Mouse (Mus musculus): ENCODE measurements around the gene Mcf2. TPM values are rescaled to one million over a fixed set of nuclear protein-coding genes. Genes with fewer than 3 reads are reported as not detected.

The Mcf2 gene
- 0.32 TPM in 1 of 2 replicates, not detected in the other for polyA plus RNA-seq (2014; fragmentation: Nextera tagmentation; extraction: Ambion mirVana)

GRCm38 (mm10) chrX:60178744-60179458 is at the start of gene Mcf2:
Gene Mcf2 (minus strand): TSS chrX:60179089.
- H3K36me3 ChIP-seq (ENCODE audit: control insufficient read depth, insufficient read depth, low read length): no peaks in the 10 kb centered on the region
- no peak within 1 kb of the TSS for H3K27ac ChIP-seq (ENCODE audit: low read length)
- 16% methylated on average over 28 of the region's 28 CpGs for WGBS
- H3K9ac ChIP-seq (replicated peaks; ENCODE audit: low read depth, low read length): no peak within 1 kb of the TSS
- H3K9me3 ChIP-seq (ENCODE audit: control insufficient read depth, low read depth, low read length): no peaks in the 10 kb centered on the region
- H3K4me3 ChIP-seq (ENCODE audit: low read depth, low read length): peak within 1 kb of the TSS; percentile 23
- H3K27me3 ChIP-seq (ENCODE audit: control insufficient read depth, insufficient read depth, low read length): no peaks in the 10 kb centered on the region
- no peaks in the 10 kb centered on the region for H3K4me1 ChIP-seq (ENCODE audit: control insufficient read depth, insufficient read depth, low read length)
- peak within 1 kb of the TSS; percentile 54 for H3K4me2 ChIP-seq (replicated peaks; ENCODE audit: low read depth, low read length)
- ATAC-seq (ENCODE audit: insufficient number of reproducible peaks, insufficient read depth, low FRiP score, low read depth): peak; percentile 33; the same call in 1 of the 2 replicates

DNA sequence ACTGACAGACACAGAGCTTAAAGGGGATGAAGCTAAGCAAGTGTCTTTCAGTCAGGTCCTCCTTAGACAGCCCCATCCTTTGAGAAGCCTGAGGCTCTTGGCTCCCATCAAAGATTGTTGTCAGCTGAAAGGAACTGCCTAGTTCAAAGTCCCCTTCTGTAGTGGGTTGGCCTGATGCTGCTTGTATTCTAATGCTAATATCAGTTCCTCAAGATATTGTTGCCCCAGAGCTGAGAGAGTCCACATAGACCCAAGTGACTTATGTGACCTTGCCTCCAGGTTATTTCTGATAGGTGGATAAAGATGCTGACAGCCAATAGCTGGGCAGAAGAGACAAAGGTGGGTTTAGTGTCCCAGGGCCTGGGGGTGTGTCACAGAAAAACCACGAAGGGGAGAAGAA is 8.8 kb upstream of the Mcf2 start:
- Histone ChIP-seq H3K36me3 (ENCODE audit: control insufficient read depth, insufficient read depth, low read length) (no peaks in the 10 kb centered on the region), H3K4me3 (ENCODE audit: low read depth, low read length) (no peak overlapping the region), H3K27ac (ENCODE audit: low read length) (no peak overlapping the region), H3K27me3 (ENCODE audit: control insufficient read depth, insufficient read depth, low read length) (no peaks in the 10 kb centered on the region), H3K9ac (replicated peaks; ENCODE audit: low read depth, low read length) (no peak overlapping the region), H3K4me1 (ENCODE audit: control insufficient read depth, insufficient read depth, low read length) (no peaks in the 10 kb centered on the region), H3K9me3 (ENCODE audit: control insufficient read depth, low read depth, low read length) (no peaks in the 10 kb centered on the region), H3K4me2 (replicated peaks; ENCODE audit: low read depth, low read length) (no peak overlapping the region)
- 30% methylated on average over 1 of the region's 1 CpGs for WGBS
- no peak for ATAC-seq (ENCODE audit: insufficient number of reproducible peaks, insufficient read depth, low FRiP score, low read depth)

- Histone ChIP-seq H3K36me3 (ENCODE audit: control insufficient read depth, insufficient read depth, low read length) (no peaks in the 10 kb centered on the region), H3K4me3 (ENCODE audit: low read depth, low read length) (no peak overlapping the region), H3K9me3 (ENCODE audit: control insufficient read depth, low read depth, low read length) (no peaks in the 10 kb centered on the region), H3K27me3 (ENCODE audit: control insufficient read depth, insufficient read depth, low read length) (no peaks in the 10 kb centered on the region), H3K27ac (ENCODE audit: low read length) (no peak overlapping the region), H3K4me1 (ENCODE audit: control insufficient read depth, insufficient read depth, low read length) (no peaks in the 10 kb centered on the region), H3K9ac (replicated peaks; ENCODE audit: low read depth, low read length) (no peak overlapping the region), H3K4me2 (replicated peaks; ENCODE audit: low read depth, low read length) (no peak overlapping the region)
- 59% methylated on average over 3 of the region's 3 CpGs for WGBS
- no peak for ATAC-seq (ENCODE audit: insufficient number of reproducible peaks, insufficient read depth, low FRiP score, low read depth)
Observed at GRCm38 (mm10) chrX:60182611-60183010, 3.7 kb upstream of the Mcf2 start.

DNA sequence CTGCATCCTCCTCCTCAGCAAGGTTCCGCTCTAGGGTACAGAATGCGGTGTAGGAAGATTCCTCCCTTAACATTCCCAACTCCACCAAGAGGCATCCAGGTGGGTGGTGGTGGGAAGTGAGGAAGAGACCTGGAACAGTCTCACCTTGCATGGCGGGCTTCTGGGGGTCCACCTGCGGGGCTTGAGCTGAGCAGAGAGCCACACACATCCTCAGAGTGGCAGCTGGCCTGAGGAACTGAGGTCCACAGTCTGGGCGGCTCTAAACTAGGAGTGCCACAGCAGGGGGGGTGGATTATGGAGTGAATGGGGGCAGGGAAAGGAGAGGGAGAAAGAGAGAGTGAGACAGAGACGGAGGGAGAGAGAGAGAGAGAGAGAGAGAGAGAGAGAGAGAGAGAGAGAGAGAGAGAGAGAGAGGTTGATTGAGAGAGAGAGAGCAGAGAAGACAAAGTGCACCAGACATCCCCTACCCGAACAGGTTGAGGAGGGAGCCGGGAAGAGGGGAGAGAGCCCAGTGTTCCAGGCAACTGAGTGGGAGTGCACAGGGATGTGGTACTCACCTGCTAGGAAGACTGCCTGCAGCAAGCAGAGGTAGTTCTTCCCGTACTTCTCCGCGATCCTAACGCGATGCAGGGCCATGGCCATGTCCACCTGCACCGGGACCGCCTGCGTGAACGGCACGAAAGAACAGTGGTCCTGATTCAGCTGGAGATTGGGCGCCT is 705 bp downstream of the Mcf2 start:
- Histone ChIP-seq H3K27me3 (ENCODE audit: control insufficient read depth, insufficient read depth, low read length) (no peaks in the 10 kb centered on the region), H3K4me2 (replicated peaks; ENCODE audit: low read depth, low read length) (peak overlapping the region; percentile 54), H3K9ac (replicated peaks; ENCODE audit: low read depth, low read length) (no peak overlapping the region), H3K4me1 (ENCODE audit: control insufficient read depth, insufficient read depth, low read length) (no peaks in the 10 kb centered on the region), H3K4me3 (ENCODE audit: low read depth, low read length) (peak overlapping the region; percentile 23), H3K9me3 (ENCODE audit: control insufficient read depth, low read depth, low read length) (no peaks in the 10 kb centered on the region), H3K27ac (ENCODE audit: low read length) (no peak overlapping the region), H3K36me3 (ENCODE audit: control insufficient read depth, insufficient read depth, low read length) (no peaks in the 10 kb centered on the region)
- 18% methylated on average over 19 of the region's 19 CpGs for WGBS
- ATAC-seq (ENCODE audit: insufficient number of reproducible peaks, insufficient read depth, low FRiP score, low read depth): no peak

DNA sequence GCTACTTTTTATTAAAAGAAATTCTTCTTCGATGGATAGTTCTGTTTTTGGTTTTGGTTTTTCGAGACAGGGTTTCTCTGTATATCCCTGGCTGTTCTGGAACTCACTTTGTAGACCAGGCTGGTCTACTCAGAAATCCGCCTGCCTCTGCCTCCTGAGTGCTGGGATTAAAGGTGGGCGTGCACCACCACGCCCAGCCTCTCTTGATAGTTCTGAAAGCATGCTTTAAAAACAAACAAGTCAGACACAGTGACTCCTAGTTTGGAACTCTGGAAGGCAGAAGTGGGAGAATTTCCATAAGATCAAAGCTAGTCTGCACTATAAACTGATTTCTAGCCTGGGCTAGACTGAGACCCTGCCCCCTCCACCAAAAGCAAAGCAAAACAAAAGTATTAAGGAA is 8.8 kb downstream of the Mcf2 start:
- no peak overlapping the region for H3K4me2 ChIP-seq (replicated peaks; ENCODE audit: low read depth, low read length)
- no peak overlapping the region for H3K4me3 ChIP-seq (ENCODE audit: low read depth, low read length)
- no peaks in the 10 kb centered on the region for H3K27me3 ChIP-seq (ENCODE audit: control insufficient read depth, insufficient read depth, low read length)
- no peaks in the 10 kb centered on the region for H3K4me1 ChIP-seq (ENCODE audit: control insufficient read depth, insufficient read depth, low read length)
- no peak for ATAC-seq (ENCODE audit: insufficient number of reproducible peaks, insufficient read depth, low FRiP score, low read depth)
- no peak overlapping the region for H3K27ac ChIP-seq (ENCODE audit: low read length)
- no peaks in the 10 kb centered on the region for H3K36me3 ChIP-seq (ENCODE audit: control insufficient read depth, insufficient read depth, low read length)
- no peak overlapping the region for H3K9ac ChIP-seq (replicated peaks; ENCODE audit: low read depth, low read length)
- WGBS: 88% methylated on average over 5 of the region's 5 CpGs
- no peaks in the 10 kb centered on the region for H3K9me3 ChIP-seq (ENCODE audit: control insufficient read depth, low read depth, low read length)

DNA sequence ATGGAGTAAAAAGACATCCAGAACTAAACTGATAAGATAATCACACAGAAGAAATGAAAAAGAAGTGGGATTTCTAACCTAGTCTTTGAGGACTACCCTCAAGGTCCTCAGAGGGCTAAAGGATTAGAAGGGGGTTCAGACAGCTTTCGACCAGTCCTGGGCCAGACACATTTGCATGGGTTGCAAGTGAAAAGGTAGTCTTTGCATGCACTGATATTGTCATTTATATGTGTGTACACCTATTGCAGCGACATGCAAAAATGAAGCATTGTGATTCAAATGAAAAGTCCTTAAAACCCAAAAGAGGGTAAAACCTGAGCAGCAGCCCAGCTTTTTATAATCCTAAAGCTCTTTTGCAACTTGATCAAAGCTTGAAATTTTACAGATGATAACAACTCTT is 9.4 kb downstream of the Mcf2 start:
- H3K4me1 ChIP-seq (ENCODE audit: control insufficient read depth, insufficient read depth, low read length): no peaks in the 10 kb centered on the region
- H3K4me2 ChIP-seq (replicated peaks; ENCODE audit: low read depth, low read length): no peak overlapping the region
- no peaks in the 10 kb centered on the region for H3K36me3 ChIP-seq (ENCODE audit: control insufficient read depth, insufficient read depth, low read length)
- no peaks in the 10 kb centered on the region for H3K27me3 ChIP-seq (ENCODE audit: control insufficient read depth, insufficient read depth, low read length)
- no peak overlapping the region for H3K9ac ChIP-seq (replicated peaks; ENCODE audit: low read depth, low read length)
- no peak for ATAC-seq (ENCODE audit: insufficient number of reproducible peaks, insufficient read depth, low FRiP score, low read depth)
- 73% methylated on average over 2 of the region's 2 CpGs for WGBS
- H3K9me3 ChIP-seq (ENCODE audit: control insufficient read depth, low read depth, low read length): no peaks in the 10 kb centered on the region
- no peak overlapping the region for H3K4me3 ChIP-seq (ENCODE audit: low read depth, low read length)
- H3K27ac ChIP-seq (ENCODE audit: low read length): no peak overlapping the region

GRCm38 (mm10) chrX:60168796-60169195 is 10.1 kb downstream of the Mcf2 start:
- H3K4me1 ChIP-seq (ENCODE audit: control insufficient read depth, insufficient read depth, low read length): no peaks in the 10 kb centered on the region
- H3K9me3 ChIP-seq (ENCODE audit: control insufficient read depth, low read depth, low read length): no peaks in the 10 kb centered on the region
- no peak overlapping the region for H3K4me3 ChIP-seq (ENCODE audit: low read depth, low read length)
- H3K27ac ChIP-seq (ENCODE audit: low read length): no peak overlapping the region
- 66% methylated on average over 2 of the region's 2 CpGs for WGBS
- H3K36me3 ChIP-seq (ENCODE audit: control insufficient read depth, insufficient read depth, low read length): no peaks in the 10 kb centered on the region
- no peak overlapping the region for H3K9ac ChIP-seq (replicated peaks; ENCODE audit: low read depth, low read length)
- no peak overlapping the region for H3K4me2 ChIP-seq (replicated peaks; ENCODE audit: low read depth, low read length)
- H3K27me3 ChIP-seq (ENCODE audit: control insufficient read depth, insufficient read depth, low read length): no peaks in the 10 kb centered on the region
- no peak for ATAC-seq (ENCODE audit: insufficient number of reproducible peaks, insufficient read depth, low FRiP score, low read depth)

DNA sequence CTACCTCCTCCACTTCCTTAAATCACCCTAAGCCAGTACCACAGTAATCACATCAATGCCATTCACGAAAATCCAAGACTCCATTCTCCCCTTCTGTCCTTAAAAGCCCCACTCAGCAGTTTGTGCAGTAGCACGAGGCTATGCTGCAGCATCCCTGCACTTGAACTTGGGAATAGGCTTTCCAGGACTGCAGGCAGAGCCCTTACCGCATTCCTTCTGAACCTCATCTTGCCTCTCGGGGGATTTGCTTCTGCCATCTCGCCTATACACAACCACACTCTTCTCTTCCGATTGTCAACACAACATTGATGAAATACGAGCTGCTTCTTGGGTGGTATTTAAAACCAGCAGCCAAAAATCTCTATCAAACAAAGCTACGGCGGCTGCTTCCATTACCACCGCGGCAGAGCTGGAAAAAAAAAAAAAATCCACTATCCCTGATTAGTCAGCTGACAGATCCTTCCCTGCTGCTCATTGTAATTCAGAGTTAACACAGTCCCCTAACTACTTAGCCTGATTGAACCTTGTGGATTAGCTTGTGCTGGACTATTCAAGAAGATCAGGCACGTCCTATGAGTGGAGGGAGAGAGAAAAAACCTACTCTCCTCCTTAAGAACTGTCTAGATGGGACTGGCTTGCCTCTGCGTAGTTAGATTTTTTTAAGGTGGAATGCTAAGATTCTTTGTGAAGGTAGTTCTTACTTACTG is 31.5 kb downstream of the Mcf2 start:
- Histone ChIP-seq H3K9ac (replicated peaks; ENCODE audit: low read depth, low read length) (no peak overlapping the region), H3K4me2 (replicated peaks; ENCODE audit: low read depth, low read length) (peak overlapping the region; percentile 28; the same call in 1 of the 2 replicates), H3K4me1 (ENCODE audit: control insufficient read depth, insufficient read depth, low read length) (no peaks in the 10 kb centered on the region), H3K4me3 (ENCODE audit: low read depth, low read length) (no peak overlapping the region), H3K9me3 (ENCODE audit: control insufficient read depth, low read depth, low read length) (no peaks in the 10 kb centered on the region), H3K27me3 (ENCODE audit: control insufficient read depth, insufficient read depth, low read length) (no peaks in the 10 kb centered on the region), H3K27ac (ENCODE audit: low read length) (no peak overlapping the region), H3K36me3 (ENCODE audit: control insufficient read depth, insufficient read depth, low read length) (no peaks in the 10 kb centered on the region)
- no peak for ATAC-seq (ENCODE audit: insufficient number of reproducible peaks, insufficient read depth, low FRiP score, low read depth)
- 15% methylated on average over 13 of the region's 13 CpGs for WGBS
